Mouse (Mus musculus) MEL (cell line): ENCODE measurements around the gene Stx19.

Source experiments
- CTCF ChIP-seq, 3 experiments: IDR thresholded peaks in 2 of 3; conservative IDR thresholded peaks in 1 of 3; 2 replicates each; pipeline ENCODE4 v1.5.1; 2011 to 2012; ENCODE audit warnings: low read length in 3 of 3, low read depth in 2 of 3, mild to moderate bottlenecking in 2 of 3, improper control_type of control experiment in 1 of 3, inconsistent platforms in 1 of 3, mixed read lengths in 1 of 3, moderate library complexity in 1 of 3; ENCODE audit not compliant: control insufficient read depth in 1 of 3, insufficient read depth in 1 of 3, poor library complexity in 1 of 3, severe bottlenecking in 1 of 3
- EP300 ChIP-seq, 2 experiments: IDR thresholded peaks; 2 replicates each; pipeline ENCODE4 v1.6.1; 2011; ENCODE audit warnings: improper control_type of control experiment in 2 of 2, low read length in 2 of 2, low read depth in 1 of 2, mild to moderate bottlenecking in 1 of 2
- JUND ChIP-seq: IDR thresholded peaks from 2 replicates; pipeline ENCODE4 v1.6.1; 2011; ENCODE audit warnings: low read depth, mild to moderate bottlenecking, improper control_type of control experiment, low read length
- MAX ChIP-seq: IDR thresholded peaks from 2 replicates; pipeline ENCODE4 v1.6.1; 2011; ENCODE audit warnings: low read length, improper control_type of control experiment
- MEF2A ChIP-seq: IDR thresholded peaks from 2 replicates; pipeline ENCODE4 v1.6.1; 2014; ENCODE audit warnings: low read depth, mild to moderate bottlenecking, inconsistent platforms, low read length, improper control_type of control experiment; ENCODE audit not compliant: poor library complexity, insufficient replicate concordance, severe bottlenecking; ENCODE audit errors: extremely low read depth
- POLR2AphosphoS2 ChIP-seq: IDR thresholded peaks from 2 replicates; pipeline ENCODE4 v1.6.1; 2011; ENCODE audit warnings: low read length, improper control_type of control experiment
- TBP ChIP-seq: IDR thresholded peaks from 2 replicates; pipeline ENCODE4 v1.8.0; 2011; ENCODE audit warnings: low read depth, low read length, improper control_type of control experiment

DNA sequence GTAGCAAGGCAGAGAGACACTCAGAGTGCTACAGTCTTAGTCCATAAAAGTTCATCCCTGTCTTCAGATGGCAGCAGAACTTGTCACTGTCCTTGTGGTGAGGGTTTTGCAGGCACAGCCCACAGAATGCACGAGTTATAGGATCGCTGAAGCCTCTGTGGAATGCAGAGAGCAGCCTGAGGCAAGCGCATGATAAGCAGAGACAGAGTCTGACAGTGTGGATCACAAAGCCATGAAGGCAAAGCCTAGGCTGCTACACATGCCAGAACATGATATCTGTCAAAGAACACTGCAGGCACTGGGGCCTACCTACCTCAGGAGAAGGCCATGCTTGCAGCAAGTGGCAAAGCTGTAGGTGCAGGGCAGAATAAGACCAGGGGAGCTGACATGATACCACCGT, 15.1 kb upstream of the Stx19 start:
- TF ChIP-seq EP300 (IDR thresholded peaks at IDR 0.05; ENCODE audit: low read depth in 1 of 2, low read length in 2 of 2), result no peak
- no peak for TF ChIP-seq CTCF (IDR thresholded peaks at IDR 0.05 in 2 of 3, conservative IDR thresholded peaks at IDR 0.05 in 1 of 3; ENCODE audit: control insufficient read depth in 1 of 3, insufficient read depth in 1 of 3, low read depth in 2 of 3, low read length in 3 of 3, poor library complexity in 1 of 3, severe bottlenecking in 1 of 3)
- TF ChIP-seq JUND, result no peak
- no peak for TF ChIP-seq MAX
- no peak for TF ChIP-seq POLR2AphosphoS2
- no peak for TF ChIP-seq MEF2A
- no peak for TF ChIP-seq TBP
